Mouse (Mus musculus) lung, adult 2 months (tissue): ENCODE results near the gene Pxk.

Source experiments
- CTCF ChIP-seq: fragments of 200-500 bp; IDR thresholded peaks from 2 replicates; pipeline ENCODE4 v1.5.1; 2011; ENCODE audit warnings: mild to moderate bottlenecking, low read length, control low read depth; ENCODE audit not compliant: insufficient read depth
- POLR2A ChIP-seq: fragments of 200-500 bp; IDR thresholded peaks from 2 replicates; pipeline ENCODE4 v1.6.1; 2011; ENCODE audit warnings: low read depth, mild to moderate bottlenecking, control low read depth, low read length, borderline replicate concordance; ENCODE audit errors: extremely low read depth

DNA sequence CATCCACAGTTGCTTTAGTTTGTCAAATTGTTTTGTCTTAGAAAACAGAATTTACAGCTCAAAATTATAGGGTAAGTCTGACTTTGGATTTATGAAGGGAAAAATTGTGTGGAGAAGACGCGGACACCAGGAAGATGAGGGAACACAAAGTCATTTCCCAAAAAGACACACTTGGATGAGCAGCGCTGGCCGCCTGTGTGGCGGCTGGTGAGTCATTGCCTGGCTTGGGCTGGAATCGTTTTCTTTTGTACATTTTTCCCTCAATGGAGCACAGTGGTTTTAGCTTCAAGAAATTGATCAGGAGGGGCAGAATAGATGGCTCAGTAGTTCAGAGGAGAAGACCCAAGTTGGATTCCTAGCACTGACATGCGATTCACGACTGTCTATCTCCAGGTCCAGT is 3.9 kb downstream of the Pxk start:
- no peak for TF ChIP-seq CTCF
- TF ChIP-seq POLR2A: no peak
